Mouse (Mus musculus) olfactory bulb, adult 2 months (tissue): ENCODE data around the gene Gm11937. TPM values are rescaled to one million over a fixed set of nuclear protein-coding genes. Genes with fewer than 3 reads are reported as not detected.
"Not testable (repeated sequence)": the region's sequence is repeated elsewhere in the genome, so short reads cannot be mapped to it uniquely, and the experiment has no call there.

ENCODE experiments used
- H3K27ac ChIP-seq: fragments of 200-500 bp; 2 replicates; pipeline ENCODE4 v1.5.1; 2012; ENCODE audit warnings: low read depth, low read length; ENCODE audit not compliant: insufficient read depth
- H3K4me1 ChIP-seq: fragments of 200-500 bp; 2 replicates; pipeline ENCODE4 v1.6.1; 2012; ENCODE audit warnings: low read length; ENCODE audit not compliant: control insufficient read depth, insufficient read depth
- H3K4me3 ChIP-seq: fragments of 200-500 bp; 2 replicates; pipeline ENCODE4 v1.5.1; 2012; ENCODE audit warnings: mild to moderate bottlenecking, low read depth, low read length, moderate library complexity; ENCODE audit not compliant: insufficient read depth
- CTCF ChIP-seq: fragments of 200-500 bp; IDR thresholded peaks from 2 replicates; pipeline ENCODE4 v1.5.1; 2012; ENCODE audit warnings: low read depth, mild to moderate bottlenecking, low read length, moderate library complexity; ENCODE audit not compliant: insufficient read depth
- POLR2A ChIP-seq: fragments of 200-500 bp; IDR thresholded peaks from 2 replicates; pipeline ENCODE4 v1.6.1; 2012; ENCODE audit warnings: mild to moderate bottlenecking, low read depth, low read length, moderate library complexity; ENCODE audit not compliant: insufficient read depth
- WGBS: fragments of 180-500 bp; shearing (Covaris S2); methylation state at CpG from one replicate; pipeline ENCODE4 v1.1.7; 2018; 5-methylcytosine and 5-hydroxymethylcytosine counted together
- polyA plus RNA-seq: library from polyadenylated mRNA; stranded (reverse); fragments of >200 nt; gene quantifications from 2 replicates; pipeline ENCODE4 v1.2.4, GENCODE M21; 2012; ENCODE audit warnings: low replicate concordance; ENCODE audit not compliant: missing spikeins, insufficient read depth, insufficient read length

Gene Gm11937
- not detected in 2 replicates for polyA plus RNA-seq

GRCm38 (mm10) chr11:99610089-99610488, at the start of gene Gm11937:
Gene Gm11937 (minus strand): TSS chr11:99610189.
- not testable (repeated sequence) for H3K27ac ChIP-seq, H3K4me3 ChIP-seq, H3K4me1 ChIP-seq
- 89% methylated on average over 1 of the region's 2 CpGs for whole genome bisulfite sequencing

GRCm38 (mm10) chr11:99659256-99659655, 49.3 kb upstream of the Gm11937 start:
- H3K4me1 ChIP-seq = no peaks in the 10 kb centered on the region
- WGBS = 56% methylated on average over 4 of the region's 4 CpGs
- H3K27ac ChIP-seq = no peak overlapping the region
- TF ChIP-seq POLR2A (no peak), CTCF (no peak)
- H3K4me3 ChIP-seq = no peak overlapping the region

GRCm38 (mm10) chr11:99658467-99659010, 48.5 kb upstream of the Gm11937 start, which contains the start of gene Gm11563:
Gene Gm11563 (minus strand): TSS chr11:99658960.
- H3K4me3 ChIP-seq, H3K4me1 ChIP-seq, H3K27ac ChIP-seq: not testable (repeated sequence)
- WGBS = 65% methylated on average over 10 of the region's 10 CpGs

GRCm38 (mm10) chr11:99657051-99657450, 47.1 kb upstream of the Gm11937 start:
- H3K4me1 ChIP-seq = no peaks in the 10 kb centered on the region
- H3K4me3 ChIP-seq = no peak overlapping the region
- WGBS = 55% methylated on average over 5 of the region's 5 CpGs
- no peak for TF ChIP-seq CTCF
- TF ChIP-seq POLR2A = no peak
- H3K27ac ChIP-seq = no peak overlapping the region

GRCm38 (mm10) chr11:99650136-99650535, 40.1 kb upstream of the Gm11937 start, which contains the start of gene Gm11555:
Gene Gm11555 (minus strand): TSS chr11:99650236.
- Histone ChIP-seq H3K4me1 (no peaks in the 10 kb centered on the region), H3K27ac (no peak within 1 kb of the TSS), H3K4me3 (no peak within 1 kb of the TSS)
- WGBS = 81% methylated on average over 2 of the region's 2 CpGs
- TF ChIP-seq CTCF = no peak
- TF ChIP-seq POLR2A = no peak

- no peak overlapping the region for H3K4me3 ChIP-seq
- TF ChIP-seq CTCF (no peak), POLR2A (no peak)
- 71% methylated on average over 15 of the region's 15 CpGs for WGBS
- H3K4me1 ChIP-seq = 0 out of 2 replicates have a peak, but pooled peaks cover 3% of the 10 kb centered on the region
- H3K27ac ChIP-seq = no peak overlapping the region
Observed at GRCm38 (mm10) chr11:99646444-99646843, 36.5 kb upstream of the Gm11937 start.

GRCm38 (mm10) chr11:99644351-99644750, 34.4 kb upstream of the Gm11937 start:
- H3K27ac ChIP-seq = no peak overlapping the region
- TF ChIP-seq POLR2A (no peak), CTCF (no peak)
- H3K4me1 ChIP-seq = 0 out of 2 replicates have a peak, but pooled peaks cover 3% of the 10 kb centered on the region
- H3K4me3 ChIP-seq = no peak overlapping the region
- WGBS = 51% methylated on average over 3 of the region's 3 CpGs

GRCm38 (mm10) chr11:99643635-99644139, 33.7 kb upstream of the Gm11937 start, which contains the start of gene Krtap4-7:
Gene Krtap4-7 (minus strand): TSS chr11:99644089.
- WGBS = 82% methylated on average over 9 of the region's 9 CpGs
- H3K4me3 ChIP-seq, H3K27ac ChIP-seq, H3K4me1 ChIP-seq: not testable (repeated sequence)

- WGBS = 40% methylated on average over 1 of the region's 1 CpGs
- Histone ChIP-seq H3K4me1 (peaks cover 10% of the 10 kb centered on the region; the same call in 1 of the 2 replicates), H3K27ac (no peak overlapping the region), H3K4me3 (no peak overlapping the region)
- no peak for TF ChIP-seq CTCF
- no peak for TF ChIP-seq POLR2A
Observed at GRCm38 (mm10) chr11:99640926-99641325, 30.9 kb upstream of the Gm11937 start.

- no peak for TF ChIP-seq CTCF
- TF ChIP-seq POLR2A = no peak
- Histone ChIP-seq H3K4me3 (no peak overlapping the region), H3K27ac (peak overlapping the region; percentile 46), H3K4me1 (peaks cover 13% of the 10 kb centered on the region; the same call in 1 of the 2 replicates)
- 23% methylated on average over 1 of the region's 1 CpGs for WGBS
Observed at GRCm38 (mm10) chr11:99637086-99637485, 27.1 kb upstream of the Gm11937 start.
